Mouse (Mus musculus): Measurements from ENCODE around the gene Cfl1. TPM values are rescaled to one million over a fixed set of nuclear protein-coding genes. Genes with fewer than 3 reads are reported as not detected.

The Cfl1 gene
- total and polyA plus RNA-seq, 3 experiments = 818 to 1,768 (median 999) TPM

- no peak for DNase-seq (ENCODE audit: extremely low read depth)
Observed at GRCm38 (mm10) chr19:5466916-5467500, 23.2 kb upstream of the Cfl1 start.

DNA sequence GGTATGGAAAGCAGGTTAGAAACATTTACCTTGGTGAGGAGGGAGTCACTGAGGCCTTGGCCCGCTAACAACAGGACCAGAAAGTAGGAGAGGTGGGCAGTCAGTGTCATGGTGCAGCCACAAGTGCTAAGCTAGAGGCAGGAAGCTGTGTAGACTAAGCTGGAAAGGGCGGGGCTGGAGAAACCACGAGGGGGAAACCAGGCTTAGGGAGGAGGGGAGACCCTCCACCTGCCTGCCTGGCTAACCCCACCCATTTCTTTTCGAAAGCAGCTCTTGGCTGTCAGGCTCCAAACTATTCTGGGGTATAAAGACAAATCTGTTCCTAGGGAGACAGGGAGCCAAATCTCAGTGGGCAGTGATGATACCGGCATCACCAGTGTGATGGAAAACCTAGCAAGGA, 21.9 kb upstream of the Cfl1 start, which contains the start of gene Ctsw:
Ctsw (minus strand) TSS at position 134 of the 400 bp plus-strand sequence.
- Histone ChIP-seq H3K4me1 (ENCODE audit: control insufficient read depth in 1 of 2, insufficient read depth in 2 of 2) (peaks cover 0 to 6% of the 10 kb centered on the region in 2 experiments; a peak in 1 of 4 replicates), H3K4me3 (replicated peaks in 1 of 3; ENCODE audit: low read depth in 2 of 3, low read length in 2 of 3, poor library complexity in 1 of 3) (no peak within 1 kb of the TSS), H3K9ac (ENCODE audit: insufficient read depth, low read depth) (no peak within 1 kb of the TSS), H3K79me2 (replicated peaks; ENCODE audit: control insufficient read depth, extremely low read depth, insufficient read depth, poor library complexity, severe bottlenecking) (no peaks in the 10 kb centered on the region), H3K27ac (ENCODE audit: insufficient read depth, low read depth) (no peak within 1 kb of the TSS), H3K27me3 (replicated peaks) (no peaks in the 10 kb centered on the region), H3K36me3 (replicated peaks in 1 of 2; ENCODE audit: control insufficient read depth in 1 of 2, insufficient read depth in 1 of 2, low read length in 1 of 2) (peaks cover 44 to 58% of the 10 kb centered on the region in 2 experiments), H3K4me2 (ENCODE audit: insufficient read depth, low read depth, poor library complexity, severe bottlenecking) (no peak within 1 kb of the TSS), H3K9me3 (replicated peaks; ENCODE audit: low read length) (no peaks in the 10 kb centered on the region)
- in situ Hi-C loops (cut with MboI; ENCODE audit: low pct_ligation_motif_present, low pct_unique_long_range_greater_than_20kb, low sequenced_read_pairs) = no loop called here
- DNase-seq (ENCODE audit: extremely low read depth) = no peak
- TF ChIP-seq GABPA (IDR thresholded peaks at IDR 0.05; ENCODE audit: insufficient replicate concordance, low read depth, low read length) = no peak
- no peak for TF ChIP-seq PAX5 (IDR thresholded peaks at IDR 0.05; ENCODE audit: low read length)
- no peak for TF ChIP-seq USF2 (conservative IDR thresholded peaks at IDR 0.05; ENCODE audit: low read depth, low read length)
- no peak for TF ChIP-seq BHLHE40 (IDR thresholded peaks at IDR 0.05; ENCODE audit: low read depth, low read length)
- no peak for TF ChIP-seq SMC3 (IDR thresholded peaks at IDR 0.05; ENCODE audit: low read depth, low read length)
- no peak for TF ChIP-seq TCF12 (IDR thresholded peaks at IDR 0.05; ENCODE audit: low read depth, low read length)
- TF ChIP-seq RCOR1 (conservative IDR thresholded peaks at IDR 0.05; ENCODE audit: low read depth, low read length) = no peak
- TF ChIP-seq HCFC1 (IDR thresholded peaks at IDR 0.05; ENCODE audit: low read depth, low read length) = no peak
- TF ChIP-seq ELF1 (IDR thresholded peaks at IDR 0.05; ENCODE audit: low read depth, low read length) = no peak
- no peak for TF ChIP-seq ZC3H11A (IDR thresholded peaks at IDR 0.05; ENCODE audit: low read depth, low read length)
- TF ChIP-seq IRF4 (IDR thresholded peaks at IDR 0.05; ENCODE audit: low read depth, low read length) = no peak
- TF ChIP-seq MAFK (IDR thresholded peaks at IDR 0.05; ENCODE audit: insufficient replicate concordance, low read length) = no peak
- no peak for TF ChIP-seq RAD21 (IDR thresholded peaks at IDR 0.05; ENCODE audit: low read depth, low read length)
- TF ChIP-seq UBTF (IDR thresholded peaks at IDR 0.05; ENCODE audit: low read depth, low read length) = no peak
- no peak for TF ChIP-seq ZKSCAN1 (IDR thresholded peaks at IDR 0.05; ENCODE audit: borderline replicate concordance, low read depth, low read length)
- no peak for TF ChIP-seq MEF2A (IDR thresholded peaks at IDR 0.05; ENCODE audit: borderline replicate concordance, low read depth, low read length)
- no peak for TF ChIP-seq POLR2AphosphoS2 (IDR thresholded peaks at IDR 0.05; ENCODE audit: low read depth, low read length)
- dilution Hi-C loops (cut with MboI; ENCODE audit: extremely low pct_ligation_motif_present, extremely low pct_unique_long_range_greater_than_20kb, low sequenced_read_pairs) = no loop called here

More at GRCm38 (mm10) chr19:5466916-5467500, 23.2 kb upstream of the Cfl1 start:
- Histone ChIP-seq H3K79me2 (replicated peaks; ENCODE audit: control insufficient read depth, extremely low read depth, insufficient read depth, poor library complexity, severe bottlenecking) (no peaks in the 10 kb centered on the region), H3K9ac (ENCODE audit: insufficient read depth, low read depth) (no peak overlapping the region), H3K36me3 (replicated peaks in 1 of 2; ENCODE audit: control insufficient read depth in 1 of 2, insufficient read depth in 1 of 2, low read length in 1 of 2) (peaks cover 55 to 71% of the 10 kb centered on the region in 2 experiments), H3K27me3 (replicated peaks) (no peaks in the 10 kb centered on the region), H3K27ac (ENCODE audit: insufficient read depth, low read depth) (no peak overlapping the region), H3K4me3 (replicated peaks in 1 of 3; ENCODE audit: low read depth in 2 of 3, low read length in 2 of 3, poor library complexity in 1 of 3) (no peak overlapping the region), H3K4me2 (ENCODE audit: insufficient read depth, low read depth, poor library complexity, severe bottlenecking) (no peak overlapping the region), H3K9me3 (replicated peaks; ENCODE audit: low read length) (no peaks in the 10 kb centered on the region), H3K4me1 (ENCODE audit: control insufficient read depth in 1 of 2, insufficient read depth in 2 of 2) (peaks cover 0 to 6% of the 10 kb centered on the region in 2 experiments; a peak in 1 of 4 replicates)
- TF ChIP-seq CHD1 (IDR thresholded peaks at IDR 0.05; ENCODE audit: low read depth, low read length) (no peak), BHLHE40 (IDR thresholded peaks at IDR 0.05; ENCODE audit: low read depth, low read length) (no peak), ZNF384 (IDR thresholded peaks at IDR 0.05; ENCODE audit: low read depth, low read length) (no peak), IRF4 (IDR thresholded peaks at IDR 0.05; ENCODE audit: low read depth, low read length) (no peak), POLR2A (IDR thresholded peaks at IDR 0.05; ENCODE audit: low read depth, low read length) (no peak), MAFK (IDR thresholded peaks at IDR 0.05; ENCODE audit: insufficient replicate concordance, low read length) (no peak), CHD2 (IDR thresholded peaks at IDR 0.05; ENCODE audit: low read length) (no peak), NELFE (IDR thresholded peaks at IDR 0.05; ENCODE audit: low read depth, low read length) (no peak), JUN (IDR thresholded peaks at IDR 0.05; ENCODE audit: insufficient read depth, low read depth, low read length) (no peak)
- in situ Hi-C loops (cut with MboI; ENCODE audit: low pct_ligation_motif_present, low pct_unique_long_range_greater_than_20kb, low sequenced_read_pairs) = no loop called here
- dilution Hi-C loops (cut with MboI; ENCODE audit: extremely low pct_ligation_motif_present, extremely low pct_unique_long_range_greater_than_20kb, low sequenced_read_pairs) = no loop called here
